Mouse (Mus musculus): ENCODE results near the gene Zfp52.
A peak's percentile ranks its signal among the peaks of the same experiment; 100 is the strongest.

The Zfp52 gene

DNA sequence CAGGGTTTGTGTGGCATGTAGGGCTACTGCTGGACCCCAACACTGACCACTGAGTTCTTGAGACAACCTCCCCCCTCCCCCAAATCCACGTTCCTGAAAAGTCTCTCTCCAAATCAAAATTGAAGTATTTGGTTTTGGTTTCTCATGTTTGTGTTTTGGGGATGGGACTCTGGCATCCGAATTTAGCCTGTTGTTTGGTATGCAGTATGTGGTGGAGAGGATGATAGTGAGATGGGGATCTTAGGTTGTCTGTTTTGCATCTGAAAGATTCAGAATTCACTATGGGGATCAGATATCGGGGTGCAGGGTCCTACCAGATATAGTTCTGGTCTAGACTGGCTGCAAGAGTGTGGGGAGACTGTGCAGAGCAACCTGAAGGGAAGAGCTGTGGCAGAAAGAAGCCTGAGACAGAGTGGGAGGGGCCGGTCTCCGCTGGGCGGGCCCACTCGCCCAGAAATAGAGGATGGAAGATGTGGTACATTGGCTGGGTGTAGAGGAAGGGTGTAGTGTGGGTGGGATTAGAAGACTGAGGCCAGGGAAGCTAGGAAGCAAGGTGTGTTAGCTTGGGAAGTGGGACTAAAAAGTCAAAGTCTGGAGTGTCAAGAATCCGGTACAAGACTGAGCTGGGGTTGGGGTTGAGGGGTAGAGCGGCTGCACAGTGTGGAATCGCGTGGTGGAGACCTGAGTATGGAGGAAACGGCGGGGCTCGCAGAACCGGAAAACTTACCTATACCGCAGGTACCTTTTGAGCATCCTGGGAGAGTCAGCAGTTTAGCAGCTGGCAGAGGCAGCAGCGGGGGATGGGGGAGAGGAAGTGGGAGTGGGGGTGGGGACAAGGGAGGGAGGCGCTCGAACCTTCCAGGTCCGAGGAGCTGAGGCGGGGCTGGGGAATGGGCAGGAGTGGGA lies at the start of gene Zfp52:
TSS of gene Zfp52 (plus strand) at position 444 of the 906 bp plus-strand sequence.
- DNase-seq (ENCODE audit: low spot score) = peak; percentile 71

GRCm38 (mm10) chr17:21488760-21489499 lies 46.4 kb upstream of the Zfp52 start, which contains the start of gene Zfp53:
Gene Zfp53 (plus strand): TSS chr17:21488998.
- peak; percentile 96 for DNase-seq (ENCODE audit: low spot score)

DNA sequence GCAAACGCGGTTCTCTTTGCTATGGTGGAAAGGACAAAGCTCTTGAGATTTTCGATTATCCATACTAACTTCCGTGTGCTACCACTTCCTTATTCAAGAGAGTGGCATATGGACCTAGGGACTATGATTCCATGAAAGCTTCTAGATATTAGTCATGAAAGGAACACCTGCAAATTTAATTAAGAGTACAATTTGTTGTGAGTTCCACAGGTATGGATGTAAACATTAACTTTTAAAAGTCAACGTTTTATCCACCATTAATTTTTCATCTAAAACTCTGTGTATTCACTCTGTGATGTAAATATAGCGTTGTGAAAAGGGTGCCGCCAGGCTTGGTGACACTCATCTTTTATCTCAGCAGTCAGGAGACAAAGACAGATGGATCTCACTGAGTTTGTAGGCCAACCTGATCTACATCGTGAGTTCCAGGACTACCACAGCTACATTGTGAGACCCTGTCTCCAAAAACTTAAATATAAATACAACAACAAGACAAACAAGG lies 45.8 kb upstream of the Zfp52 start:
- DNase-seq (ENCODE audit: low spot score) = no peak

DNA sequence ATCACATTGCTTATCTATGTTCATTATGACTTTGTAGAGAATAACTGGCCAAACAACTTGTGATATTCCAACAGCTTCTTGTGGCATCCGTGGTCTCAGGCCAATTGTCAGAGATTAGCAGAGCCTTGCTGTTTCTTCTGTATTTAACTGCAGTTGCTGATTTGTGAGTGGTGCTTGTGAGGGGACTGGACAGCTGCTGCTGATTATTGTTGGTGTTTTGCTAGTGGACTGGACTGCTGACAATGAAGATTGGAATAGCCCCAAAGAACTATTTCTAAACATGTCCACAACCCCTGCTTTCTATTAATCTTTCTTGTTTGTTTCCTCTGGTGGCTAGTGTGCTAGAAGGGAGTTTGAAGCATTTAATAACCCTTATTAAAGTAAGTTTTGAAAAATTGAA lies 34.0 kb upstream of the Zfp52 start:
- DNase-seq (ENCODE audit: low spot score) = peak; percentile 54

DNA sequence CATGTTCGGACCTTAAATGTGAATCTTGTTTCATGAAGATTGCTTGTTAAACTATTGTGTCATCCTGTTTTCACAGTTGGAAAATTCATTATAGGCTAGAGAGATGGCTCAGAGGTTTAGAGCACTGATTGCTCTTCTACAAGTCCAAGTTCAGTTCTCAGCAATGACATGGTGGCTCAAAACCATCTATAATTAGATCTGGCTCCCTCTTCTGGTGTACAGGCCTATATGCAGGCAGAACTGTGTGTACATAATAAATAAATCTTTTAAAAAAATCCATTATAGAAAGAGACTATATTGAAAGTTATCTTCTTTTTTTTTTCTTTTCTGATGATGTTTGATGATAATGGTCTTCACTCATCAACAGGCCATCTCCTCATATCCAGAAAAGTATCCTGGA lies 30.8 kb upstream of the Zfp52 start:
- DNase-seq (ENCODE audit: low spot score) = no peak

GRCm38 (mm10) chr17:21506258-21506657 lies 29.1 kb upstream of the Zfp52 start:
- DNase-seq (ENCODE audit: low spot score) = no peak

DNA sequence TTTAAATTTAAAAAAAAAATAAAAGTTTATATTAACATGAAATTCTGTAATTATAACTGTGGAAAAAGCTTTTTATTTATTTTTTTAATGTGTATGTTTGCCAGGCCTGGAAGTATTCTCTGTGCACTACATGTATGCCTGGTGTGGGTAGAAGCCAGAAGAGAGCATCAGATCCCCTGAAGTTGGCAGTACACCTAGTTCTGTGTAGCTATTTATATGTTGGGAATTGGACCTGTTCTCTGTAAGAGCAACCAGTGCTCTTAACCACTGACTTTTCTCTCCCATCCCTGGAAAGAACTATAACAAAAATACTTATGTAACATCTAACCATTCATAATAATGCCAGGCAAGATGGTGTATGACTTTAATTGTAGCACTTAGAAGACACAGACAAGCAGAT lies 25.6 kb upstream of the Zfp52 start:
- no peak for DNase-seq (ENCODE audit: low spot score)

- DNase-seq (ENCODE audit: low spot score) = peak; percentile 93
Measured at GRCm38 (mm10) chr17:21515403-21516105, 19.8 kb upstream of the Zfp52 start.

- peak; percentile 79 for DNase-seq (ENCODE audit: low spot score)
Measured at GRCm38 (mm10) chr17:21516201-21517129, 18.9 kb upstream of the Zfp52 start.

DNA sequence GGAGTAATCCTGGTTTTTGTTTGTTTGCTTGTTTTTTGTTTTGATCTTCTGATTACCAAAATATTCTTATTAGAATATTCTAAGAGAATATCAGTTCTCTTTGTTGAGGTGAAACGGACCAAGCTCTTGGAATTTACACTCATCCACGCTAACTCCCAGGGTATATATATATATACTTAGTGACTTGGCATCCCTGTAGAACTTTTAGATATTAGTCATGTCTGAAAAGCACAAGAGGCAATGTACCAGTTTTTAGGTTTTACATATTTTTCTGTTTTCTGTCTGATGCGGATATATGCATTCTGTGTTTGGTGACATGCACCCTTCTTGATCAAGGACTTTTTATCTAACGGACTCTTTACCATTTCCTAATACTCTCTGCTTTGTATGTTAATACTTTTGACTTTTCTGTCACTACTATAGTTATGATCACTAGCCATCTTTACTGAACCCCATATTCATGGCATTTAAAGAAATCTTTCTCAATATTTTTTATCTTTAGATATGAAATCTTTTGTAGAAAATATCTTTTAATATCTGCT lies 18.1 kb upstream of the Zfp52 start:
- DNase-seq (ENCODE audit: low spot score) = no peak

GRCm38 (mm10) chr17:21526270-21526669 lies 9.1 kb upstream of the Zfp52 start:
- DNase-seq (ENCODE audit: low spot score) = no peak

DNA sequence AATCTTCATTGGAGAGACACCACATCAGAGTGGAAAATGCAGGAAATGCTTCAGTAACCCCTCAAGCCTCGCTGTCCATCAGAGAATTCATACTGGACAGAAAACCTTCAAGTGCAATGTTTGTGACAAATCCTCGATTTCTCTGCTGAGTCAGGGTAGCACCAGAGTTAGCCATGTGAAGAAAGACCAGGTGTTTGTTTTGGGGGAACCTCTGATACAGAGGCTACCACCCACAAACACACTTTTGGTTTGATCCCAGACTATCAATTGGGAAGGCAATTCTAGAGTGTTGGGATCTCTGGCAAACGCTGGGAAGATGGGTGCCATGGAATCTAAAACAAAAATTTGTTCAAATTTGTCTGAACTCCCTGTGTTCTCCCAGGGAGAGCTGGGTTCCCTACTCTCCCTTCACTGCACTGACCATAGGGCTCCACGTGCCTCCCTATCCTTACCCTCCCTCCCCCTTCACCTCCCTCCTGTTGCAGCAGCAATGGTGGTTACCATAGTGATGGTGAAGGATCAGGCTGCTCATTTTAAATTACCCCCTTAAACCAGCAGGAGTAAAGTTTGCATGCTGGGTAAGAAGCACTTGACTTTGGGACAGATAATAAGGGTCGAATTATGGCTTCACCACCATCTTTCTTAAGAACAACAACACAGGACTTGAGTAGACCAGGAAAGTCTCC lies 4.6 kb upstream of the Zfp52 start:
- no peak for DNase-seq (ENCODE audit: low spot score)

DNA sequence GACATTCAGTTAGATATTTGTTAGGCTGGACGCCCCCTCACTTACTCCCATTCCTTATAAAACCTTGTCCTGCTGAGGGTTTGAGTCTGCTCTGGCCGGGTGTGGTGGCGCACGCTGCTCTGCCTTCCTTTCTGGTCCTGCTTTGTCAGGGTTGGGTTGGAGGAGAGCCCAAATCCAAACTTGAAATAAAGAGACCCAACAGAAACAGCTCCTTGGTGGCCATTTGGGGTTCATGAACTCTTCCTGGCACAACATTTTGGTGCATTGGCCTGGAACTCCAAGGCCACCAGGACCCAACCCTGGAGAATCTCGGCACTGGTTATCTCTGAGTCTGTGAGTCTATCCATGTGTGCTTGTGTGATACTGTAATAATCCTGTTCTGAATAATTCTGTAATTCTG lies 3.7 kb upstream of the Zfp52 start:
- no peak for DNase-seq (ENCODE audit: low spot score)

GRCm38 (mm10) chr17:21532101-21532951 lies 3.0 kb upstream of the Zfp52 start:
- DNase-seq (ENCODE audit: low spot score) = peak; percentile 90

DNA sequence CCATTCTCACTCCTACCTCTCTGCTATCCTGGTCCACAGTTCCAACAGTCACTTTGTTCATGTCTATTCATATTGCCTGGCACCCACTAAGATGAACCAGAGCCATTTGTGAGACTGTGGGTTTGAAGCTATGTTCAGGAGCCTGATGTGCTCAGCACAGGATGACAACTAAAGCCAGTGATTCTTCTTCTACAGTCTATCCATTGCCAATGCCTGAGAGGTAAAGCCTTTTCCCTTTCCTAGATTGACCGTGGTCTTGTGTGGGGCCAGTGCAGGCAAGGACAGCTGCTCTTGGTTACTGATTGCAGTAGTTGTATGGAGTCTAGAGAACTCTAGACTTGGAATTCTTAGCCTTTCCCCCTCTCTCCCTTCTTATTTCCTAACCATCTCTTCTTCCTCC lies 1.4 kb upstream of the Zfp52 start:
- peak; percentile 21 for DNase-seq (ENCODE audit: low spot score)

DNA sequence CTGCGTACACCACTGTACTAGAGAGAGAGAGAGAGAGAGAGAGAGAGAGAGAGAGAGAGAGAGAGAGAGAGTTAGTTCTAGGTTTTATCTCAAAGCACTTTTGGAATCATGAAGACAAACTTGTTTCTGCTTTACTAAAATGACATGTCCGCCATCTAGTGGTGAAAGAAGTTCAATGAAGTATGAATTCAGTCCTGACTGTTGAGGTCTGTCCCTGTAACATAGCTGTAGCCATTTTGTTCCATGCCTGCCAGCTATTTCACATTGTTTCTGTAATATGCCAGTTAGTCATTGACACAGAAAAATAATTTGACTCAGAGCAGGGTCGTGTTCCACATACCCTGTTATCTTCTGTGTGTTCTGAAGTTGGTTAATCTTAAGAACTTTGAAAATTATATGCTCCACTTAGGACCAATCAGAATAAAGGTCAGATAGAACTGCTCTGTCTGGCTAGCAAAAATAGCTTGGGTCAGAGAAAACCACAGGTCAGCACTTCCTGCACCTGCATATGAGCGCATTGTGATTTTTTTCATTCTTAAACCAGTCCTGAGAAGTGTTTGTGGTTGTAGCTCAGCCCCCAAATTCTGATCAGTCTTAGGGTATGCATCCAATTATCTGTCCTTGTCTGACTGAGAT lies 761 bp upstream of the Zfp52 start:
- peak; percentile 96 for DNase-seq (ENCODE audit: low spot score)

GRCm38 (mm10) chr17:21536096-21536495 lies 757 bp downstream of the Zfp52 start:
- no peak for DNase-seq (ENCODE audit: low spot score)

DNA sequence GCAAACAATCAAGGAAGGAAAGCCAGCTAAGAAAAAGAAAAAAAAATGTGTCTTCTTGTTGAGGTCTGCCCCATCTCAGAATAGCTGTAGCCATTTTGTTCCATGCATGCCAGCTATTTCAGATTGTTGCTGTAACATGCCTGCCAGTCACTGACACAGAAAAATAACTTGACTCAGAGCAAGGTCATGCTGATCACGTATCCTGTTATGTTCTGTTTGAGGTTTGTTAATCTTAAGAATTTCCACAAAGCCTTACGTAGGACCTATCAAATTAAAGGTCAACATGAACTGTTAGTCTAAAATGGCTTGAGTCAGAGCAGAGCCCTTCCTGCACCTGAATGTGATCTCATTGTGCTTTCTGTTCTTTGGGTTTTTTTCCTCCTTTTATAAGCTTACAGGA lies 1.3 kb downstream of the Zfp52 start:
- peak; percentile 63 for DNase-seq (ENCODE audit: low spot score)

DNA sequence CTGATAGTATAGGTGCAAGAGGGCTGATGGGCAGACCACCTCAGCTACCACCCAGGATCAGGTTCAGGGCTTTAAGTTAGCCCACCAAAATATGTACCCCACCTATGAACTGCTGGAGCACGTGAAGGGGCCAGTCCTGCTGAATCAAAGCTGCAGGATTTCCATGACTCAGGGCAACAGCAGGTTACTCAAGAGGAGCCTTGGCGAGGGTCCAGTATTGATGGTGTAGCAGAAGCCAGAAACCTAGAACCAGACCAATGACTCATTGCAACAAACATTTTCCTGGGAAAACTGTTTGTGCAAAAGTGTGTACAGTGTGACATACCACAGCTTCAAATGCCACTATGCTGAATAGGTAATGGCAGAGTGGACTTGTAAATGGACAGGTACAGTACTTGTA lies 22.5 kb downstream of the Zfp52 start:
- DNase-seq (ENCODE audit: low spot score) = peak; percentile 76

Measured in adipocyte (in vitro differentiated cells).